Mouse (Mus musculus) lung, adult 18-20 months (tissue): ENCODE measurements around the gene Mrpl33.

Experiments
- DNase-seq, 2 experiments: peaks; one replicate each; pipeline ENCODE4 v3.0.0; 2022; ENCODE audit warnings: mixed read lengths in 2 of 2

The Mrpl33 gene

DNA sequence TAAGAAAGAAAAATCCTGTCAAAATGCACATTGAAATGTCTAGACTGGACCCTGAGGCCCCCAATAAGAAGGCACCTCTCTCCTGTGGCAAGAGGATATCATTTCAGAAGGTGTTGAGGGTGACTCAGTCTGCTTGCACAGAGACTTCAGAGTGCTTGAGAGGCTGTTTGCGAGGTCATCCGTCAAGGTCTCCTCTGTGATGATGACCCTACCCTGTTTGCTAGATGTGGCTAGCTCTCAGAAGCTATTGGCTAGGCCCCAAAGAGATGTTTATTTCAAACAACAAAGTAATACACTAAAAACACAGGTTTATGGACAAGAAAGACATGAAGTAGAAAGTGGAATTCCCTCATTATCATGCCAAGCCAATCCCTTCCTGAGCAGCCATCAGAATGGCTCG, 45.6 kb downstream of the Mrpl33 start:
- DNase-seq = no peak

GRCm38 (mm10) chr5:31644272-31644671, 47.5 kb downstream of the Mrpl33 start:
- DNase-seq = no peak

DNA sequence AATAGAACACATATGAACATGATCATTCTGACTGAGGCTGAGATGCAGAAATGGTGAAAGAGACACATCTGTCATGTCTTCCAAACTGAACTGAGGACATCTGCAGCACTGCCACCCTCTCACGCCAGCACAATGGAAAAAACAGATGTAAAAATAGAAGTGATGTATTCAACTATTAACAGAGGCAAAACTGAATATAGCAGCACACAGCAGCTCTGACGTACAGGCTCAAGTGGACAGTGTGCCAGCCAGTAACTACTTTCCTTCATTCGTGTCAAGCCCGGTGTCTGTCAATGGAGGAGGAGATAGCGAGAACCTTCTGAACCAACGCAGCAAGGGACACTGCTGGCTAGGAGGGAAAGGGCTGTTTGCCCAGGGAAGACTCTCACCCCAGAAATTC, 48.1 kb downstream of the Mrpl33 start:
- DNase-seq = no peak

DNA sequence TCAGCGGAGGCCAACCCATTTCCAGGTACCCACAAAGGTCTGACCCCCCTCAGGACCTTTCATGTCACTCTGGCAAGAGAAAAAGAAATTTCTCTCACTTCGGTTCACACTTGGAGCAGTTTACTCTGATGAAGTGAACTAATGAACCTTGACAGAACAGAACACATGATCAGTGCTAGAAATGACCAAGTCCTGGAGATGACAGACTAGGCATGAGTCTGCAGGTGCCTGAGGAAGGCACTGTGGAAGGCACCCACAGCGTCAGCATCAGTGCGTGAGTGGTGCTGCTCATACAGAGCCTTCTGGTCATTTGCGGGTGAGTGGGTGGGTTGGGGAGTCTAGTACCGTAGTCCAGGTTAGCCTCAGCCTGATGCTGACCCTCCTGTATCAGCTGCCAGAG, 49.1 kb downstream of the Mrpl33 start:
- DNase-seq = no peak

DNA sequence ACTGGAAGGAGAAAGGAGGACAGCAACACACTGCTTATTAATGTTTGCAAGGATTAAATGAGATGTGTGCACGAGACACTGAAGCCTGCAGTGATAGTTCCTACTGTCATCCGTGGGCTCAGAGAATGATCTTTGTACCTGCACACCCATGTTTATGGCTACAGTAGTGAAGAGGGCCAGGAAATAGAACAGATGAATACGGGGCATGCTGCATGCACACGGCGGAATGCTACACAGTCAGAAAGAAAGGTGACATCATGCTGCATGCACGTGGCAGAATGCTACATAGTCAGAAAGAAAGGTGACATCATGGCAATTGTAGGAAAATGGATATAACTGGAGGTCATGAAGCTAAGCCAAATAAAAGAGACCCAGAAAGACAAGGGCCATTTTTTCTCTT, 49.8 kb downstream of the Mrpl33 start:
- DNase-seq = no peak

DNA sequence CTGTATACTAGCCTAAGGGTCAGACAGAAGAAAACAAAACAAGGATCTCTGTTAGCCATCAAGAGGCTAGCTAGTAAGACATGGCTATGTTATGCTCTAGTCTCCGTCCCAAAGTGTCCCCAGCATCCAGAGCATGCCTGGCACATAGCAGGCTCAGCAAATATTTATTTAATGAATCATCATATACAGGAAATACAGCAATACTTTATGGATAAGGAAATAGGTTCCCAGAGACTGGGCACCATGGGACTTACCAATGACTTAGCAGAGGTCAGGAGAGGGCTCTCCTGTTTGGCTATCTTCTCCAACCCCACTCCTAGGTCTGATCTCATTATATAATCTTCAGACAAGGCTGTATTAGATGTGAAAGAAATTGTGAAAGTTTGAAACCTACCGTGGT, 50.6 kb downstream of the Mrpl33 start:
- DNase-seq = no peak

- DNase-seq = no peak
These were observed 54.0 kb downstream of the Mrpl33 start for GRCm38 (mm10) chr5:31650518-31651288.

DNA sequence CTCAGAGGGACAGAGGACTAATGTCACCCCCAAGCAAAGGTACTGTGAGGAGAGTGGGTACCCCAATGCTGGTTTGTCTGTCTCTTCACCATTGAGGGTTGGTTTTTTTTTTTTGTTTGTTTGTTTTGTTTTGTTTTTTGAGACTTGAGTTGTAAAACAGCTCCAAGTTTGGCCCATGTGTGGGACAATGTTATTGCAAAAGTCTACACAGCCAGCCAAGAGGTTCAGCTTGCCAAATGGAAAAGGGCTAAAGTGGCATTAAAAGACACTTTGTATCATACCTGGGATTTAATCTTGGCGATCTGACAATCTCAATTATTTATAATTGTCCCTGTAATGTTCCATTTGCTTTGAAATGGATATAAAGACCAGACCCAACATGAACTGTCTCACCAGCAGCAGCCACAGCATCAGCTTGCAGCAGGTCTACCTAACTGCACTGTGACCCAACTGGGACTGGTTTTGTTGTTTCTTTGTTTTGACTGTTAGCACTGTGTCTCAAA, 59.0 kb downstream of the Mrpl33 start:
- no peak for DNase-seq

GRCm38 (mm10) chr5:31666176-31666575, 69.4 kb downstream of the Mrpl33 start:
- no peak for DNase-seq

DNA sequence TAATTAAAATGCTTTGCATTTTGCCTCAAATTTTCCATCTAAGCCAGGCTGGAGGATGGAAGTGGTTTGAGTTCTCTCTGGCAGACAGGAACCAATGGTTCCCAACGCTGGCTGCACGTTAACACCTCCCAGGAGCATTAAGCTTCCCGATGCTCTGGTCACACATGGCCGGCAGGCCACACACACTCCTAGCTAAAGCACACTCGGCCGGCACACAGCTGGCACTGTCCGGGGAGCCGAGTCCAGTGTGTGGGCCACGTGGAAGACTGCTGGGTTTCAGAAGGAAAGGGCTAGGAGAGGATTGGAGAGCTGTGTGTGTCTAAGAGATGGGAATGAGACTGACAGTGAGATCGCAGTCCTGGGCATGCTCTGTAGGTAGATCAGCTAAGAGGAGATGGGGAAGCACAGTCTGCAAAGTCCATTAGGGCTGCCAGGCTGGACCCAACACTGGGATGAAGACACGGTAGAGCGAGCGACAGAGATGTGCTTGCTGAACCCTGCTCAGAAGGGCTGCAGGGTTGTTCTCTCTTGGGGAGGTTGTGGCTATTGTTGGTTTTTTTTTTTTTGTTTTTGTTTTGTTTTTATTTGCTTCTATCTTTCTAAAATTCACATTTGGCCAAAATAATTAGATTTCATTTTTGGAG, 71.7 kb downstream of the Mrpl33 start:
- DNase-seq = no peak

DNA sequence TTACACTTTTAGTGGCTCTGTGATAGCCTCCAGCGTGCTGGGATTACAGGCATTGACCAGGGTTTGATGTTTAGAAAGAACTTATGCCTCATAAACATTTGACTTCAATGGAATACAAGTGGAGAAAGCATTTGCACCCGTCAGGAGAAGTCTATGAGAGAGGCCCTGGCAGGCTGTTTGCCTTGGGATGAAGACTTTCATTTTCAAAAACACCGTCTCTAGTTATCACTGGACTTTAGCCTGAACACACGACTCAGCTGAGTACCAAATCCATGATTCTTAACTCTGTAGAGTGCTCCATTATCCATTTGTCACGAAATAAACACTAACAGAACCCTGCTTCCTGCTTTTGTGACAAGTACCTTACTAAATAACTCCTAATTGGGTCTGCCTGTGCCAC, 73.2 kb downstream of the Mrpl33 start:
- no peak for DNase-seq

GRCm38 (mm10) chr5:31671137-31671536, 74.4 kb downstream of the Mrpl33 start:
- no peak for DNase-seq

GRCm38 (mm10) chr5:31673431-31673830, 76.7 kb downstream of the Mrpl33 start:
- no peak for DNase-seq

- no peak for DNase-seq
These were observed 81.3 kb downstream of the Mrpl33 start for GRCm38 (mm10) chr5:31678000-31678399.

DNA sequence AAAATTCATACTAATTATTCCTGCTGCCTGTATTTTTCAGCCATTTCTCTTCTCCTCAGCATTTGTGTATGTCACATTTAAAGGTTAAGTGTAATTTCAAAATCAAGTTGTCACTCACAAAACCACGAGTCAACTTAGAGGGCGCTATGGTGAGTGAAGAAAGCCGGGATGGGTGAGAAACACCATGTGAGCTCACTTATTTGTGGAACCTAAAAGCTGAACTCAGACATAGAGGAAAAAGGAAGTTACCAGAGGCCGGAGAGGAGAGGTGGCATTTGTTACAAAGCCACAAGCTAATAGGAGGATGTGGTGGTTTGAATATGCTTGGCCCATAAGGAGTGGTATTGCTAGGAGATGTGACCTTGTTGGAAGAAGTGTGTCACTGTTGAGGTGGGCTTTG, 83.4 kb downstream of the Mrpl33 start:
- no peak for DNase-seq

DNA sequence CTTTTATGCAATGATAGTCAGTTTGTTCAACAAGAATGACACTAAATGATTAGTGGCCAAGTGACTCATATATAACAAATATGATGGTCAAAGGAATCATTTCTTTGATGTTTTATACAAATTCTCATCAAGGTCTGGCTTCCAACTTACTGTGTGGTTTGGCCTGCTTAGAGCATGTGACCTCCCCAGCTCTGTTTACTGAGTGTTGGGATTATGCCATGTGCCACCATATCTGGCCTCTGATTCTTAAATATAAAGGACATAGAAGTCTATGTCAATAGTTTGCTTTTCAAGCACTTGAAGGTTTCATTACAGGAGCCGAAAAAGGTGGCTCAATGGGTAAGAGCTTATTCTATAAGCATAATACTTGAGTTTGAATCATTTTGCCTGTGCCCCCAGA, 85.6 kb downstream of the Mrpl33 start:
- DNase-seq = peak in 1 of 2 experiments; percentile 26

DNA sequence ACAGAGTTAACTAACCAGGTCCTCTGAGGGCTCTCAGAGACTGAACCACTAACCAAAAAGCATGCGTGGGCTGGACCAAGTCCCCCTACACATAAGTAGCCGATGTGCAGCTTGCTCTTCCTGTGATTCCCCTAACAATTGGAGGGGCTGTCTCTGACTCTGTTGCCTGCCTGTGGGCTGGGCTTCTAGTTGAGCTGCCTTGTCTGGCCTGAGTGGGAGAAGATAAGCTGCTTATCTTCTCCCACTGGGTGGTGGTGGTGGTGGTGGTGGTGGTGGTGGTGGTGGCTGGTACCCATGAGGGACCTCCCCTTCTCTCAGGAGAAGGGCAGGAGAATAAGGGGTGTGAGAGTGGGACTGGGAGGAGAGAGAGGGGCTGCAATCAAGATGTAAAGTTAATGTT, 89.3 kb downstream of the Mrpl33 start:
- DNase-seq = no peak

DNA sequence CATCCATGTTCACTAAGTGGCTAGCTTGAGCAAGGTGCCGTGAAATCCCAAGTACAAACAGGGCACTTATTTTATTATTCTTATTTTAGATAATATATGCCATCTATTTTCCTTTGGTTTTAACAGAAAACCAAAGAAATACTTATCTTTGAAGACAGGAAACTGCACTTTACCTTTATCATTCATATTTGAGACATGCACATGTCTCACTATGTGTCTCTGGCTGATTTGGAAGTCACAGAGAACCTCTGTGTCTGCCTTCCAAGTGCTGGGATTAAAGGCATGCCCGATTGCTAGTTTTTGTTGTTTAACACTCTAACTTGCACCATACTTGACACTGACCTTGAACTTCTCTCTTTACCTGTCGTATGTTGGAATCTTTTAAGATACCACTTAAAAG, 91.2 kb downstream of the Mrpl33 start:
- no peak for DNase-seq

GRCm38 (mm10) chr5:31693191-31693590, 96.5 kb downstream of the Mrpl33 start:
- DNase-seq = no peak

DNA sequence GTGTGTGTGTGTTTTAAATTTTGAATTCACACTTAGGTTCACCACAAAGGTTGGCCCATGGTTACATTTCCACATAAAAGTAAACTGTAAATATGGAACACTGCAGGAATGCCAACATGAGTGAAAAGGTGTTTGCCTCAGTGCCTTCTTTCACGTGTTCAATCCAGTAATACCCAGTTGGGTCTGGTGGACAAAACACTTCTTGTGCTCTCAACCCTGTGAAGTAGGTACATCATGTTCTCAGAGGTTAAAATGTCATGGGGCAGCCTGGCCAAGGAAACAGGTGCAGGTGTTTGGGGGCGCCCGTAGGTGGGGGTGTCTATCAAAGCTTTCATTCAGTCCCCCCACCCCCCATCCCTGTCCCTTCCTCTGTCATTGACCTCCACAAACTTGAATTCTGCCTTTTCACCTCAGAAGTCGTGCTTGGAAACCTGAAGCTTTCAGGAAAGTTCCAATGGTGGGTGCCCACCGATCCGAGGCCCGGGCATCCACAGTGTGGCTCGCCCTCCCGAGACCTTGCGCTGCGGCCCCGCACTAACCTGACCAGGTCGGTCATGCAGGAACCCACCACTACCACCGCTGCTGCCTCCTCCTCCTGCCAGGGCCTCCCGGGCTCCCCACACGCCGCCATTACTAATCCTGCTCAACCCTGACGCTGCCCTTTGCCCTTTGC, 100.4 kb downstream of the Mrpl33 start, which contains the start of gene Rbks:
Gene Rbks, minus strand, starts transcription at position 657 of the 673 bp plus-strand sequence.
- peak in 1 of 2 experiments; percentile 14 for DNase-seq

DNA sequence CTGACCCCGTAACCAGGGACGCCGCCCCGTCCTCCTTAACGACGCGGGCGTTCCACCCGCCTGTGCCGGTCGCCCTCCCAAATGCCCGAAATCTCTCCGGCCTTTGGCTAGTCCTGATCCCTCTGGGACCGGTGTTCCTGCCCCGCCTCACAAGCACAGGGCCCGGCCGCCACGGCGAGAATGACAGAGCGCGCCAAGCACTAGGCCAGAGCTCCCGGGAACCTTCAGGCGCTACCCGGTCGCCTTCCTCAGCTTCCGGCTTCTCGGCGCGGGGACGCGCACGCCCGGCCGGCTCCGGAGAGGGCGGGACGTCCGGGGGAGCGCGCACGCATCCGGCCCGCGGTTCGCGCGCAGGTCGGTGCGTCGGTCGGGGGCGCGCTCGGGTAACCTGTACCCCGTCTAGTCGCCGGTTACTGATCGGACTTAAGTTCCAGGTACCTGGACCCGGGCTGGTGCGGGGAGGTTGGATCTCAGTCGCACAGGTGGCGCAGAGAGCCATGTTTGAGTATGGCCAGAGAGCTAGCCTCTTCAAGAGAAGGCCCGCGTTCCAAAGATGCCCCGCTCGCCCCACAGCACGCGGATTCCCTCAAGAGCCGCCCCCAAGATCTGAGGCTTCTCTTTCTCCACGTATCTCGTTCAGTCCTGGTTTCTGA, 101.0 kb downstream of the Mrpl33 start, which contains the start of gene Babam2:
Gene Babam2, plus strand, starts transcription at position 41 of the 653 bp plus-strand sequence.
- peak; percentile 90 to 93 for DNase-seq

DNA sequence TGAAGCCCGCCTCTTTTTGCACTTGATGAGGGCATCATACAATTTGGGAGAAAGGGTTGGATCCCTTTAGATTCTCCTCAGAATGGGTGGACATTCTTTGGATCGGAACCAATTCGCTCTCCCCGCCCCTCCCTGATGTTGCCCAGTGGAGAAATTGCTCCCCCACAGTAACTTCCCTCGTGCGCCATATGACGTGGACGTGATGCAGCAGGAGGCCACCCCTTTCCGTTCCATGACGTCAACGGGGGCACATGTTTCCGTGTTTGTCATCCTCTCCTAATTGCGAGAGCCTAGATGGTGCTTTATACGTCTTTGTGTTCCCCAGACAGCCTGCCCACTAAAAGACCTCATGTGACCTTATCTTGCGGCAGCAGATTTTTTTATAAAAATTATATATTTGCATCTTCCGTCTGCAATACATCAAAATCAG, 101.6 kb downstream of the Mrpl33 start:
- DNase-seq = peak; percentile 92 to 95

DNA sequence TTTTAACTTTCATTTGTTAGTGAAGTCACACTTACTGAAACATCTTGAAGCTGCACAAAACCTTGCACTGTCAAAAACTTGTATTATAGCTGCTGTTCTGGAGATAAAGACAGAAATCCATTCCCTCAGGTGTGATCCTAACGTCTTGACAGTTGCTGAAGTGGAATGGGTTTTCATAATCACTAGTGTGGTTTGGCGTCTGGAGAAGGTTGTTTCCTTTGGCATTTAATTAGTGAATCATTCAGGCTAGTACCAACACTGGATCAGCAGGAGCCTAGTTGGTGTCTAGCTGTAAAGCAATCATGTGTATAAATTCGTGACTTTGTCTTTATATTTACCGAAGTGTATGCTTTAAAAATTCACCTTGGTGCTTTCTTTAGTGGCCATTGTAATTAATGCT, 102.2 kb downstream of the Mrpl33 start:
- DNase-seq = no peak
